Mouse (Mus musculus) lung, embryonic 15.5 days (tissue): ENCODE results near the gene Sugp2. TPM values are rescaled to one million over a fixed set of nuclear protein-coding genes. Genes with fewer than 3 reads are reported as not detected.
A peak's percentile ranks its signal among the peaks of the same experiment; 100 is the strongest.

Experiments
- ATAC-seq: fragments of 200-750 bp; cut with Nextera tagmentation; 2 replicates; pipeline ENCODE4 v1.8.0; 2017; ENCODE audit warnings: moderate number of reproducible peaks, borderline replicate concordance; ENCODE audit not compliant: low FRiP score, low TSS enrichment; ENCODE audit errors: extremely low read depth
- H3K27ac ChIP-seq: fragments of 300-500 bp; sonication (generic); 2 replicates; pipeline ENCODE4 v1.5.1; 2015; ENCODE audit warnings: moderate library complexity, mild to moderate bottlenecking, inconsistent platforms
- H3K27me3 ChIP-seq: fragments of 300-500 bp; sonication (generic); 2 replicates; pipeline ENCODE4 v1.6.1; 2015; ENCODE audit warnings: inconsistent platforms
- H3K36me3 ChIP-seq: fragments of 300-500 bp; sonication (generic); 2 replicates; pipeline ENCODE4 v1.6.1; 2015; ENCODE audit warnings: inconsistent platforms
- H3K4me1 ChIP-seq: fragments of 300-500 bp; sonication (generic); 2 replicates; pipeline ENCODE4 v1.6.1; 2015; ENCODE audit warnings: inconsistent platforms
- H3K4me2 ChIP-seq: fragments of 300-500 bp; sonication (generic); 2 replicates; pipeline ENCODE4 v1.6.1; 2015; ENCODE audit warnings: inconsistent platforms, mild to moderate bottlenecking, moderate library complexity
- H3K4me3 ChIP-seq: fragments of 300-500 bp; sonication (generic); 2 replicates; pipeline ENCODE4 v1.5.1; 2015; ENCODE audit warnings: mild to moderate bottlenecking, inconsistent platforms
- H3K9ac ChIP-seq: fragments of 300-500 bp; sonication (generic); 2 replicates; pipeline ENCODE4 v1.6.1; 2015; ENCODE audit warnings: inconsistent platforms
- H3K9me3 ChIP-seq: fragments of 300-500 bp; sonication (generic); 2 replicates; pipeline ENCODE4 v1.6.1; 2016; ENCODE audit warnings: inconsistent platforms
- WGBS: fragments of 180-500 bp; shearing (Covaris S2); methylation state at CpG from one replicate; pipeline ENCODE4 v1.1.7; 2015; 5-methylcytosine and 5-hydroxymethylcytosine counted together
- polyA plus RNA-seq: library from polyadenylated mRNA; unstranded; fragments of >200 nt; fragmentation: Nextera tagmentation; extraction: Ambion mirVana; gene quantifications from 2 replicates; pipeline ENCODE4 v1.2.1, GENCODE M21; 2015

The Sugp2 gene
- polyA plus RNA-seq, 1 experiment from 2014 or later, result 26.7 TPM

DNA sequence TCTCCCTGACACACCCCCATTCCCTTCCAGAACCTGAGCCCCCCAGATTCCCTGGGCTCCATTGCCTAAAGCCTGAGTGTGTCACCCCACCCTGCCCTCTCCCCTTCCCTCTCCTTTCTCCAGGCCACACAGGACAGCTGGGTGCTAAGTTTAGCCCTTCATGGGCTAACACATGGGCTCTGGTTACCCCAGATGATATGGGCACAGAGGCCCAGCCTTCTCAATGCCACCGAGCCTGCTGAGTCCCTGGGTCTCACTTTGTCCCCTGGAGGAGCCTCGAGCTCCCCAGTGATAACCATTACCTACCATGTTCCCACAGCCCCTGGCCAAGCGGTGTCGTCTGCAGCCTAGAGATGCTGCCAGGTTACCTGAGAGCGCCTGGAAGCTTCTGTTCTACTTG, 83.8 kb downstream of the Sugp2 start:
- no peak overlapping the region for H3K9ac ChIP-seq
- H3K9me3 ChIP-seq, result no peaks in the 10 kb centered on the region
- no peak overlapping the region for H3K4me2 ChIP-seq
- peaks cover 27% of the 10 kb centered on the region for H3K4me1 ChIP-seq
- ATAC-seq, result no peak
- H3K4me3 ChIP-seq, result no peak overlapping the region
- 83% methylated on average over 5 of the region's 5 CpGs for WGBS
- peaks cover 10% of the 10 kb centered on the region for H3K36me3 ChIP-seq
- H3K27me3 ChIP-seq, result no peaks in the 10 kb centered on the region
- H3K27ac ChIP-seq, result no peak overlapping the region

DNA sequence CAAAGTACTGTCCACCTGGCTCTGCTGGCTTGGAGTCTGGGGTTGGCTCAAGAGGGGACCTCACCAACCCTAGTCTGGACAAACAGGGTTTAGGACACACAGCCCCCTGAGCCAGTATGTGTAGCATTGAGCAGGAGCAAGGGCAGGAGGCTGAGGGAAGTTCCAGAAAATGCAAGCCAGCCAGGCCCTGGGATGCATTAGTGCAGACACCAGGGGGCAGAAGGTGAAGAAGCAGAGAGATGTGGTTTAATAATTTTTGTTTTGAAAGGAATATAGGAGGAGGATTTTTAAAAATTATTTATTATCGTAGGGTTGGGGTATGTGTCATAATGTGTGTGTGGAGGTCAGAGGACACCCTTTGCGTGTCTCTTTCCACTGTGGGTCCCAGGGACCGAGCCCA, 89.7 kb downstream of the Sugp2 start:
- no peaks in the 10 kb centered on the region for H3K27me3 ChIP-seq
- H3K4me1 ChIP-seq, result no peaks in the 10 kb centered on the region
- no peaks in the 10 kb centered on the region for H3K36me3 ChIP-seq
- H3K9me3 ChIP-seq, result no peaks in the 10 kb centered on the region
- WGBS, result 89% methylated on average over 3 of the region's 3 CpGs
- ATAC-seq, result no peak
- H3K27ac ChIP-seq, result no peak overlapping the region
- no peak overlapping the region for H3K9ac ChIP-seq
- H3K4me2 ChIP-seq, result no peak overlapping the region
- no peak overlapping the region for H3K4me3 ChIP-seq

DNA sequence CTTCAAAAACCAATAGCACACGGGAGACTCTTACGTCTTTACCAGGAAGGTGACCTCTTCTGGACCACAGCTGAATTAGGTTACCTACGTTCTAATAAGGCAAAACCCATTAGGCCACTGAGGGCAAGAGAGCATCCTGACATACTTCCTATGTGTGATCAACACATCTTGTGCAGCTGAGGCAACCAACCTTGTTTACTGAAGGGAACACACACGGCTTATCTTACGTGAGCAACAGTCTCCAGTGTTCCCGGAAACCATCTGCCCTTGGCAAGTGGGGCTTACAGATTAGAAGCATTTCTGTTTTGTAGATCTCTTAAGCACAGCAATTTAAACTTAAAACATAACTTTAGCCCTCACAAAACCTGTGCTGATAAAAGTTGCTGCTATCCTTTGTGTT, 93.5 kb downstream of the Sugp2 start:
- Histone ChIP-seq H3K36me3 (peaks cover 13% of the 10 kb centered on the region), H3K27ac (no peak overlapping the region), H3K4me1 (peaks cover 18% of the 10 kb centered on the region), H3K9ac (no peak overlapping the region), H3K9me3 (no peaks in the 10 kb centered on the region), H3K4me3 (no peak overlapping the region), H3K4me2 (no peak overlapping the region), H3K27me3 (no peaks in the 10 kb centered on the region)
- WGBS, result 88% methylated on average over 6 of the region's 6 CpGs
- no peak for ATAC-seq

DNA sequence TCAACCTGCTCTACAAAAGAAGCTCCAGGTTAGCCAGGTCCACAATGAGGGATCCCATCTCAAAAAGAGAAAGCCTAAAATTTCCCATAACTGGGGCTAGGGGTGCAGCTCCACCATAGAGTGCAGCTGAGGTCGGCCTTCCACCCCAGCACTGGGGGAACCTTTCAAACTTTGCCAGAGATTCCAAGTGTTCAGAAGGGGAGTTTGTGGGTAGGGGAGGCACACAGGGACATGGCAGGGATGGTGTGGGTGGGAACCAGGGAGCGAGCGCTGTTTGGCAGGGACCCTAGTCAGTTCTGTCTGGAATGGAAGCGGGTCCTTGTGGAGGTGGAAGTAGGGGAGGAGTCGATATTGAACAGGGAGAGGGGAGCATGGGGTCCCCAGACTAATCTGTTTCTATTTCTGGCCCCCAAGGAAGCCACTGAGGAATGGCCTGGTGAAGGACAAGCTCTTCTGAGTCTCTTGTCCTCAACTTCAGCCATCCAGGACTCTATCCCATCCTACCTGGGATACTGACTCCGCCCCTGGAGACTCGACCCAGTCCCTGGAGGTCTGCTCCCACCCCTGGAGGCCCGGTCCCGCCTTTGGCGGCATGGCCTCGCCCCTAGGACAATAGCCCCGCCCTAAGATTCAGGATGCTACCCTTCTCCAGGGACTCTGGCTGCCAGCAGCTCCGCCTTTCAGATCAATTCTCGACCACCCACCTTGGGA, 95.3 kb downstream of the Sugp2 start, which contains the start of gene Gdf1:
Gene Gdf1 (plus strand): TSS at position 694 of the 711 bp plus-strand sequence.
- no peak for ATAC-seq
- Histone ChIP-seq H3K27me3 (no peaks in the 10 kb centered on the region), H3K9ac (no peak within 1 kb of the TSS), H3K4me1 (peaks cover 18% of the 10 kb centered on the region), H3K4me2 (peak within 1 kb of the TSS; percentile 43), H3K4me3 (peak within 1 kb of the TSS; percentile 17), H3K9me3 (no peaks in the 10 kb centered on the region), H3K36me3 (peaks cover 31% of the 10 kb centered on the region), H3K27ac (no peak within 1 kb of the TSS)
- 28% methylated on average over 14 of the region's 14 CpGs for WGBS

Other genes with a start within 250 kb of the Sugp2 start
- gene Gatad2a, start 237.8 kb upstream of the Sugp2 start, polyA plus RNA-seq, result 60.3 and 64.3 TPM in 2 replicates
- 46.4 and 50.5 TPM in 2 replicates for gene Mau2, start 191.5 kb upstream of the Sugp2 start, polyA plus RNA-seq
- gene Sugp1, start 191.4 kb upstream of the Sugp2 start, polyA plus RNA-seq, result 41.5 and 44.8 TPM in 2 replicates
- gene Tm6sf2, start 161.3 kb upstream of the Sugp2 start, polyA plus RNA-seq, result 0.54 TPM in 2 replicates
- not detected in 2 replicates for gene Hapln4, start 150.8 kb upstream of the Sugp2 start, polyA plus RNA-seq
- gene Ncan, start 113.4 kb upstream of the Sugp2 start, polyA plus RNA-seq, result 0.22 and 0.23 TPM in 2 replicates
- gene Nr2c2ap, start 102.9 kb upstream of the Sugp2 start, polyA plus RNA-seq, result 30.9 and 32.5 TPM in 2 replicates
- 20.3 TPM in 2 replicates for gene Rfxank, start 95.1 kb upstream of the Sugp2 start, polyA plus RNA-seq
- 44.9 and 45.7 TPM in 2 replicates for gene Borcs8, start 94.7 kb upstream of the Sugp2 start, polyA plus RNA-seq
- gene Mef2b, start 94.5 kb upstream of the Sugp2 start, polyA plus RNA-seq, result 0.21 and 0.22 TPM in 2 replicates
- 69.7 TPM in 2 replicates for gene Tmem161a, start 61.9 kb upstream of the Sugp2 start, polyA plus RNA-seq
- 3.9 and 4.4 TPM in 2 replicates for gene Slc25a42, start 21.9 kb upstream of the Sugp2 start, polyA plus RNA-seq
- 24.2 and 30.1 TPM in 2 replicates for gene Armc6, start 240 bp downstream of the Sugp2 start, polyA plus RNA-seq
- gene Homer3, start 48.6 kb downstream of the Sugp2 start, polyA plus RNA-seq, result 70.4 and 73.0 TPM in 2 replicates
- gene Ddx49, start 68.3 kb downstream of the Sugp2 start, polyA plus RNA-seq, result 46.0 and 48.0 TPM in 2 replicates
- 332 and 336 TPM in 2 replicates for gene Cope, start 68.3 kb downstream of the Sugp2 start, polyA plus RNA-seq
- gene Cers1, start 81.5 kb downstream of the Sugp2 start, polyA plus RNA-seq, result 3.1 and 3.3 TPM in 2 replicates
- gene Gdf1, start 95.6 kb downstream of the Sugp2 start, polyA plus RNA-seq, result 1.0 TPM in 2 replicates
- 17.3 and 19.6 TPM in 2 replicates for gene Upf1, start 119.1 kb downstream of the Sugp2 start, polyA plus RNA-seq
- gene Comp, start 139.3 kb downstream of the Sugp2 start, polyA plus RNA-seq, result 0.46 and 0.70 TPM in 2 replicates
- gene Crtc1, start 205.4 kb downstream of the Sugp2 start, polyA plus RNA-seq, result 14.2 and 17.6 TPM in 2 replicates
- 26.2 and 27.1 TPM in 2 replicates for gene Klhl26, start 242.7 kb downstream of the Sugp2 start, polyA plus RNA-seq